Mouse (Mus musculus) small intestine, adult 2 months (tissue): ENCODE measurements around the gene Abca1.

Experiments used
- CTCF ChIP-seq: fragments of 200-500 bp; IDR thresholded peaks from 2 replicates; pipeline ENCODE4 v1.5.1; 2012; ENCODE audit warnings: low read depth, mild to moderate bottlenecking, control low read depth, inconsistent platforms, low read length, moderate library complexity, mixed read lengths; ENCODE audit not compliant: insufficient replicate concordance, insufficient read length; ENCODE audit errors: extremely low read depth
- POLR2A ChIP-seq: fragments of 200-500 bp; IDR thresholded peaks from 2 replicates; pipeline ENCODE4 v1.6.1; 2012; ENCODE audit warnings: low read depth, mild to moderate bottlenecking, control low read depth, inconsistent platforms, low read length, moderate library complexity

DNA sequence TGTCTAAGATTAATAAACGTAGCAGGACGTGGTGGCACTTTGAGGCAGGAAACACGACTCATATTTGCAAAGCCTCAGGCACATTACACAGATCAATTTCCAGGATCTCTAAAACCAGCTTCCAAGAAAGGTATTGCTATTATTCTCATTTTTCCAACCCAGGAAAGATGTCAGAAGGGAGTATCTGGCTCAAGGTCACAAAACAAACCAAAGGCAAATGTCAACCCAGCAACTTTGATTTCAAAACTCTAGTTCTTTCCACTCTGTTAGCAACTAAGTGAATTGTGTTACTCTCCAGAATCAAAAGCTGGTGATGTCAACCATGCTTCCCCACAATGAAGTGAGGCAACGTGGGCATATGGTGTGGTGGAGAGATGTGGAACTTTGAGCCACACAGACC is 41.1 kb downstream of the Abca1 start:
- TF ChIP-seq CTCF (no peak), POLR2A (no peak)
